Mouse (Mus musculus) MEL-GATA-1-ER (cell line): Measurements from ENCODE around the gene Nppa.

Source experiments
- DNase-seq: peaks from one replicate; pipeline ENCODE4 v3.0.0-alpha.2; 2012; ENCODE audit warnings: low read depth; ENCODE audit errors: extremely low read depth

Gene Nppa

GRCm38 (mm10) chr4:148000202-148000772 lies at the start of gene Nppa:
Gene Nppa (plus strand): TSS chr4:148000722.
- DNase-seq: no peak

GRCm38 (mm10) chr4:147953590-147953989 lies 46.9 kb upstream of the Nppa start:
- DNase-seq: peak; percentile 48

GRCm38 (mm10) chr4:147957141-147957540 lies 43.4 kb upstream of the Nppa start:
- no peak for DNase-seq

GRCm38 (mm10) chr4:147959881-147960831 lies 40.4 kb upstream of the Nppa start:
- peak; percentile 76 for DNase-seq

GRCm38 (mm10) chr4:147962781-147963180 lies 37.7 kb upstream of the Nppa start:
- no peak for DNase-seq

GRCm38 (mm10) chr4:147963623-147964022 lies 36.9 kb upstream of the Nppa start:
- no peak for DNase-seq

- no peak for DNase-seq
Observed at GRCm38 (mm10) chr4:147965712-147966111, 34.8 kb upstream of the Nppa start.

GRCm38 (mm10) chr4:147968816-147969215 lies 31.7 kb upstream of the Nppa start:
- no peak for DNase-seq

GRCm38 (mm10) chr4:147969337-147969736 lies 31.2 kb upstream of the Nppa start:
- DNase-seq: peak; percentile 34

- no peak for DNase-seq
Observed at GRCm38 (mm10) chr4:147976237-147976636, 24.3 kb upstream of the Nppa start.

- DNase-seq: no peak
Observed at GRCm38 (mm10) chr4:147977726-147978125, 22.8 kb upstream of the Nppa start.

GRCm38 (mm10) chr4:147978391-147978790 lies 22.1 kb upstream of the Nppa start:
- DNase-seq: no peak

GRCm38 (mm10) chr4:147979441-147979860 lies 21.1 kb upstream of the Nppa start:
- no peak for DNase-seq

- peak; percentile 23 for DNase-seq
Observed at GRCm38 (mm10) chr4:147985205-147986132, 15.1 kb upstream of the Nppa start, which contains the start of gene Nppb. Gene Nppb (plus strand): TSS chr4:147985788.

- DNase-seq: no peak
Observed at GRCm38 (mm10) chr4:147993571-147994095, 6.9 kb upstream of the Nppa start.

GRCm38 (mm10) chr4:147995311-147995710 lies 5.2 kb upstream of the Nppa start:
- DNase-seq: no peak

- no peak for DNase-seq
Observed at GRCm38 (mm10) chr4:148001013-148001789, 679 bp downstream of the Nppa start.

GRCm38 (mm10) chr4:148001866-148002265 lies 1.3 kb downstream of the Nppa start:
- DNase-seq: no peak

GRCm38 (mm10) chr4:148004361-148004760 lies 3.8 kb downstream of the Nppa start:
- DNase-seq: no peak

GRCm38 (mm10) chr4:148008412-148008811 lies 7.9 kb downstream of the Nppa start:
- no peak for DNase-seq
